Mouse (Mus musculus) liver, postnatal 0 days (tissue): ENCODE measurements at regions not wholly inside any gene's neighbourhood (a gene's known extent, or its start where the extent isn't known, plus 50 kb on each side); places are given as distances from the start of the nearest gene placed in this dataset.

Experiments used
- CTCF ChIP-seq: sonication (generic); IDR thresholded peaks from 2 replicates; pipeline ENCODE4 v1.5.1; 2016; ENCODE audit warnings: antibody characterized with exemption, low read depth
- EP300 ChIP-seq: IDR thresholded peaks from 2 replicates; pipeline ENCODE4 v1.6.1; 2016; ENCODE audit warnings: antibody characterized with exemption, low read depth, mild to moderate bottlenecking

GRCm38 (mm10) chr8:60838526-60838925 lies 51.7 kb upstream of the Hpf1 start:
- TF ChIP-seq CTCF (no peak), EP300 (no peak)
